8 mouse cellular contexts compared by ENCODE assay signal in the genomic region with DNA sequence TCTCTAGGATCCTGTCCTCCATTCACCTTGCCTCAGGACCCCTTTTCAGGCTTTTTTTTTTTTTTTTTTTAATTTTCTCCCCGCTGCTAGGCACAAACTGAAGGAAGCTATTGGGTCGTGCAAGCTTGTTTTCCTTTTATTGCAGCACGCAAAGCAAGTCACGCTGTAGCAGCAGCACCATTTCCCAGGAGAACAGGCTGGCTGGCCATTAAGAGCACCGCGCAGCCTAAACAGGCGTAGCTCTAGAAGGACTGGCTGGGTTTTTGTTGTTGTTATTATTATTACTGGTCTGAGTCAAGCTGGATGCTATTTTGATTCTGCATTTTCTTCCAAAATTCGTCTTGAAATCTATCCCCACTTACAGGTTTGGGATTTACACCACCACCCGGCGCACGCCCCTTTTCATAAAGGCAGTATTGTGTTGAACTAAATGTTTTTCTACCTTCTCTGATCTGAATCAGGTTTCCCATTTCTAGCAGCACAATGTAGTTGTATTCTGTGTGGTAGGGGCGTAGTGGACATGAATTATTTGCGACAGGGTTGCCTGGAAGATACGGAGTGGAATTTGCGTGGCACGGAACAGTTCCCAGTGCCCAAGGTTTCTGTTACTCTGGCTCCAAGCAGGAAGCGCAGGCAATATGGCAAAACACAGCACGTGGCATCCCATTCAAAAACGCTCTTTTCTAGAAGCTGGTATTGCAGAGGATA.
DNase-seq lines count a peak whose midpoint lies in the region; ATAC-seq lines count a peak whose summit lies in the region.

No protein-coding gene starts in this region.

- H3K36me3 ChIP-seq in hindbrain, embryonic 14.5 days (replicated peaks; ENCODE audit: control insufficient read depth, insufficient read depth) = no peaks in the 10 kb centered on the region

- peak overlapping the region; percentile 78 for H3K9ac ChIP-seq in hindbrain, embryonic 14.5 days

- H3K9me3 ChIP-seq in hindbrain, embryonic 14.5 days (ENCODE audit: control insufficient read depth, low read length) = no peaks in the 10 kb centered on the region

- peak overlapping the region; percentile 90 for H3K4me2 ChIP-seq in hindbrain, embryonic 14.5 days (replicated peaks)

- H3K4me1 ChIP-seq in hindbrain, embryonic 14.5 days (replicated peaks; ENCODE audit: control insufficient read depth, insufficient read depth, low read length) = peaks cover 35% of the 10 kb centered on the region

- 1% methylated on average over 19 of the region's 19 CpGs for WGBS in hindbrain, embryonic 14.5 days

- DNase-seq in Muller cell, postnatal 12 days (ENCODE audit: inconsistent ontology term) = peak; percentile 75
- peak; percentile 95 to 96 for DNase-seq in cerebellum, postnatal 10 days
- DNase-seq in frontal cortex, postnatal 14 days (ENCODE audit: low spot score in 2 of 2) = peak; percentile 79 to 83
- peak; percentile 97 for DNase-seq in hindbrain, embryonic 14.5 days (ENCODE audit: low spot score)
- DNase-seq in left cerebral cortex, adult 11 months (ENCODE audit: low spot score) = peak; percentile 81
- peak; percentile 91 to 92 for DNase-seq in lung, postnatal 4 days
- peak; percentile 83 for DNase-seq in retina, postnatal 7 days (ENCODE audit: low read depth, low spot score)
- peak; percentile 61 for DNase-seq in urinary bladder, adult 2 months (ENCODE audit: low spot score)

- peak overlapping the region; percentile 97 for H3K27ac ChIP-seq in hindbrain, embryonic 14.5 days

- H3K4me3 ChIP-seq in hindbrain, embryonic 14.5 days (replicated peaks; ENCODE audit: low read length) = peak overlapping the region; percentile 59

- no peaks in the 10 kb centered on the region for H3K27me3 ChIP-seq in hindbrain, embryonic 14.5 days (ENCODE audit: control insufficient read depth, insufficient read depth, low read length)

- ATAC-seq in hindbrain, embryonic 14.5 days (ENCODE audit: low FRiP score) = peak; percentile 44; the same call in 1 of the 2 replicates

Comparison
In these comparisons a context has a peak if more than half of its experiments do, and no peak if none do; other contexts are left out.
1. Peak in every context shown above with its lines: DNase-seq, ATAC-seq, H3K4me3 ChIP-seq and H3K27ac ChIP-seq.